ENCODE assay signal across 10 mouse cellular contexts in genomic region chr7:141024865-141025838, GRCm38 (mm10). TPM values are rescaled to one million over a fixed set of nuclear protein-coding genes. Genes with fewer than 3 reads are reported as not detected.
DNase-seq lines count a peak whose midpoint lies in the region; ATAC-seq and TF ChIP-seq lines count a peak whose summit lies in the region.
"Had no signal": no experiment of that assay in that cellular context is flagged by ENCODE, and none has a peak within 500 bp of the region (broad histone marks: within the 10 kb centered on the region; RNA-seq: fewer than 3 reads in every experiment).

No protein-coding gene starts in this region.

- H3K4me1 ChIP-seq in ES-Bruce4 (ENCODE audit: control insufficient read depth, insufficient read depth, low read length): peaks cover 2% of the 10 kb centered on the region
- H3K4me1 ChIP-seq in forebrain, embryonic 10.5 days: peaks cover 27% of the 10 kb centered on the region

- peak; percentile 68 for DNase-seq in forebrain, embryonic 10.5 days (ENCODE audit: extremely low spot score, low spot score)
- DNase-seq in right cerebral cortex, postnatal 36 days (ENCODE audit: low spot score in 2 of 2): no peak
- no peak for DNase-seq in lung, adult 18-20 months
- no peak for DNase-seq in ovary, postnatal 10 days (ENCODE audit: low spot score)
- DNase-seq: cerebellum, postnatal 25 days had no signal

- H3K27ac ChIP-seq in ES-Bruce4 (ENCODE audit: insufficient read depth, low read length): peak overlapping the region; percentile 99
- peak overlapping the region; percentile 86 for H3K27ac ChIP-seq in forebrain, embryonic 10.5 days

- H3K9ac ChIP-seq in ES-Bruce4 (ENCODE audit: low read depth, poor library complexity, severe bottlenecking): peak overlapping the region; percentile 16

- 0 out of 2 replicates have a peak, but pooled peaks have one; percentile 28 for TF ChIP-seq EP300 in ES-Bruce4 (IDR thresholded peaks at IDR 0.05; ENCODE audit: insufficient read depth, low read depth, low read length)

- no peak for TF ChIP-seq CTCF in ES-Bruce4 (IDR thresholded peaks at IDR 0.05; ENCODE audit: low read depth, low read length)

- H3K4me3 ChIP-seq in ES-Bruce4 (ENCODE audit: low read depth, low read length): peak overlapping the region; percentile 9
- peak overlapping the region; percentile 22; the same call in 1 of the 2 replicates for H3K4me3 ChIP-seq in forebrain, embryonic 10.5 days

- H3K9me3 ChIP-seq in ES-Bruce4 (replicated peaks; ENCODE audit: control insufficient read depth, insufficient read depth, low read length, poor library complexity, severe bottlenecking): no peaks in the 10 kb centered on the region
- H3K9me3 ChIP-seq in forebrain, embryonic 10.5 days: no peaks in the 10 kb centered on the region

- H3K36me3 ChIP-seq in ES-Bruce4 (ENCODE audit: control insufficient read depth, insufficient read depth, low read length, poor library complexity, severe bottlenecking): no peaks in the 10 kb centered on the region
- no peaks in the 10 kb centered on the region for H3K36me3 ChIP-seq in forebrain, embryonic 10.5 days (replicated peaks)

- 20% methylated on average over 6 of the region's 6 CpGs for WGBS in forebrain, embryonic 10.5 days

- no peak for TF ChIP-seq POLR2A in ES-Bruce4 (IDR thresholded peaks at IDR 0.05; ENCODE audit: insufficient read depth, low read length)

- ATAC-seq in CD4-positive, CD25-positive, alpha-beta regulatory T cell, adult 4 months: peak; percentile 60
- peak; percentile 44 for ATAC-seq in megakaryocyte progenitor cell, adult 5-6 weeks (replicated peaks; ENCODE audit: poor library complexity)
- ATAC-seq in cerebellum, adult (ENCODE audit: insufficient number of reproducible peaks, low FRiP score, low TSS enrichment): no peak

- no peaks in the 10 kb centered on the region for H3K27me3 ChIP-seq in ES-Bruce4 (ENCODE audit: control insufficient read depth, insufficient read depth, low read length, poor library complexity, severe bottlenecking)
- no peaks in the 10 kb centered on the region for H3K27me3 ChIP-seq in forebrain, embryonic 10.5 days (ENCODE audit: poor library complexity, severe bottlenecking)

RNA-seq across cellular contexts. Expression of gene Gm17387, which starts 3.8 kb away (rescaled TPM):
- polyA plus RNA-seq in CD4-positive, CD25-positive, alpha-beta regulatory T cell, adult 4 months (2017; shearing (Covaris generic)): not detected
- polyA plus RNA-seq in ES-Bruce4 (2011; ENCODE audit: insufficient read depth, insufficient read length, low read depth, missing spikeins): not detected in 2 replicates
- not detected in 2 replicates for polyA plus RNA-seq in forebrain, embryonic 10.5 days (2016; fragmentation: Nextera tagmentation; extraction: Ambion mirVana)
- total RNA-seq in megakaryocyte progenitor cell, adult 5-6 weeks (2015): not detected in 2 replicates
- not detected in 2 replicates for total RNA-seq in megakaryocyte progenitor cell, adult 5-6 weeks (2017)
- total RNA-seq: layer of hippocampus, postnatal 10 days had no signal

RNA-seq across cellular contexts. Expression of gene Ifitm6, which starts 7.4 kb away (rescaled TPM):
- not detected for polyA plus RNA-seq in CD4-positive, CD25-positive, alpha-beta regulatory T cell, adult 4 months (2017; shearing (Covaris generic))
- not detected in 2 replicates for polyA plus RNA-seq in ES-Bruce4 (2011; ENCODE audit: insufficient read depth, insufficient read length, low read depth, missing spikeins)
- polyA plus RNA-seq in forebrain, embryonic 10.5 days (2016; fragmentation: Nextera tagmentation; extraction: Ambion mirVana): not detected in 2 replicates
- total RNA-seq in megakaryocyte progenitor cell, adult 5-6 weeks (2015): 81.7 and 90.1 TPM in 2 replicates
- total RNA-seq in megakaryocyte progenitor cell, adult 5-6 weeks (2017): 37.7 and 55.9 TPM in 2 replicates
- total RNA-seq: layer of hippocampus, postnatal 10 days had no signal

RNA-seq across cellular contexts. Expression of gene Ifitm3, which starts 14.6 kb away (rescaled TPM):
- 1 to 10 TPM; 2.9 to 4.4 TPM for polyA plus RNA-seq in CD4-positive, CD25-positive, alpha-beta regulatory T cell, adult 4 months (2017; shearing (Covaris generic))
- polyA plus RNA-seq in ES-Bruce4 (2011; ENCODE audit: insufficient read depth, insufficient read length, low read depth, missing spikeins): 410 and 433 TPM in 2 replicates
- polyA plus RNA-seq in forebrain, embryonic 10.5 days (2016; fragmentation: Nextera tagmentation; extraction: Ambion mirVana): 10.8 and 13.8 TPM in 2 replicates
- total RNA-seq in megakaryocyte progenitor cell, adult 5-6 weeks (2015): 147 and 203 TPM in 2 replicates
- total RNA-seq in megakaryocyte progenitor cell, adult 5-6 weeks (2017): 49.4 and 56.2 TPM in 2 replicates

RNA-seq across cellular contexts. Expression of gene B4galnt4, which starts 35.8 kb away (rescaled TPM):
- polyA plus RNA-seq in CD4-positive, CD25-positive, alpha-beta regulatory T cell, adult 4 months (2017; shearing (Covaris generic)): 1 to 10 TPM; 6.6 to 7.8 TPM
- polyA plus RNA-seq in ES-Bruce4 (2011; ENCODE audit: insufficient read depth, insufficient read length, low read depth, missing spikeins): 18.3 and 22.2 TPM in 2 replicates
- 24.6 and 30.4 TPM in 2 replicates for polyA plus RNA-seq in forebrain, embryonic 10.5 days (2016; fragmentation: Nextera tagmentation; extraction: Ambion mirVana)
- total RNA-seq in megakaryocyte progenitor cell, adult 5-6 weeks (2015): 0.84 and 1.3 TPM in 2 replicates
- 1.5 and 2.8 TPM in 2 replicates for total RNA-seq in megakaryocyte progenitor cell, adult 5-6 weeks (2017)

RNA-seq across cellular contexts. Expression of gene Pkp3, which starts 52.9 kb away (rescaled TPM):
- polyA plus RNA-seq in CD4-positive, CD25-positive, alpha-beta regulatory T cell, adult 4 months (2017; shearing (Covaris generic)): 100 to 1,000 TPM; 293 to 427 TPM
- 19.6 and 22.0 TPM in 2 replicates for polyA plus RNA-seq in ES-Bruce4 (2011; ENCODE audit: insufficient read depth, insufficient read length, low read depth, missing spikeins)
- polyA plus RNA-seq in forebrain, embryonic 10.5 days (2016; fragmentation: Nextera tagmentation; extraction: Ambion mirVana): 2.4 and 2.8 TPM in 2 replicates
- 1.0 and 2.2 TPM in 2 replicates for total RNA-seq in megakaryocyte progenitor cell, adult 5-6 weeks (2015)
- total RNA-seq in megakaryocyte progenitor cell, adult 5-6 weeks (2017): 0.10 and 1.1 TPM in 2 replicates
- total RNA-seq: layer of hippocampus, postnatal 10 days had no signal

Comparison
In these comparisons a context has a peak if more than half of its experiments do, and no peak if none do; other contexts are left out.
1. RNA of gene Ifitm3, which starts 14.6 kb away (polyA plus RNA-seq): 410 to 433 TPM in ES-Bruce4; 10.8 to 13.8 TPM in forebrain, embryonic 10.5 days and 2.9 to 4.4 TPM in CD4-positive, CD25-positive, alpha-beta regulatory T cell, adult 4 months; every median in the first group is over 10 times any median in the second.